Mouse (Mus musculus): Measurements from ENCODE around the gene Gm20696.

DNA sequence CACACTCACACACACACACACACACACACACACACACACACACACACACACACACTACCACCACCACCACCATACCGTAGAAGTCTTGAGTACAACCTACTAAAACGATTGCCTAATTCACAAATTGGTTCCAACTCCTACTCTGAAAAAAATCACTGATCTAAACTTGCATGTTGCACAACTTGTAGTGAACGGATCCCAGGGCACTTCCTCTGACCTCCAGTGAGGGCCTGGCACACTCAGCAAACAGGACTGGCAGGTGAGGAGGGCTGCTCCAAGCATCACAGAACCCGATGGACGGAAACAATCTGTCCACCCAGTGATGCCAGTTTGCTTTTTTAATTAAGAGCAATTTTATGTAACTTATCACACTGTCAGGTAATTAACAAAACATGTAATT lies 413.8 kb downstream of the Gm20696 start:
- TF ChIP-seq GATA1 (IDR thresholded peaks at IDR 0.05; ENCODE audit: borderline replicate concordance, low read length) (no peak), FLI1 (IDR thresholded peaks at IDR 0.05; ENCODE audit: low read length) (no peak)
